Mouse (Mus musculus) testis, adult 2 months (tissue): ENCODE measurements around the gene Wdr47.

ENCODE experiments used
- CTCF ChIP-seq: fragments of 200-500 bp; IDR thresholded peaks from 2 replicates; pipeline ENCODE4 v1.5.1; 2012; ENCODE audit warnings: low read depth, mild to moderate bottlenecking, inconsistent platforms, low read length, moderate library complexity; ENCODE audit not compliant: control insufficient read depth, insufficient read depth, insufficient replicate concordance
- POLR2A ChIP-seq: fragments of 200-500 bp; IDR thresholded peaks from 2 replicates; pipeline ENCODE4 v1.6.1; 2012; ENCODE audit warnings: low read depth, mild to moderate bottlenecking, inconsistent platforms, low read length, moderate library complexity; ENCODE audit not compliant: control insufficient read depth

DNA sequence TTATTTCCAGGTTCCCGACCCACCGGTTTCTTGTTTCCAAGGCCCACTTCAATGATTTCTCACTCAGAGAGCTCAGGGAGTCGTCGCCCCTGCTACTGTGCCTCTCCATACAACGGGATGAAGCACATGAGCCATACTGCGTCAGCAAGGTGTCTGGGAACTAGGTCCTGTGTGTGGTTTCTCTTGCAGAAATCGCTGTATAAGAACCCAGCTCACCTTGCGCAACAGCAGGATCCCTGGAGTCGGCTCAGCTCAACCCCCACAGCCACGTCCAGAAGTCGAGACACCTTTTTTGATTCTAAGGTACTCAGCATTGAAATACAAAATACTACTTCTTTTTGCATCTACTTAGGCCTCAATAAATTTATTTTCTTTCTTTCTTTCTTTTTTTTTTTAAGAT is 48.8 kb upstream of the Wdr47 start:
- TF ChIP-seq CTCF (no peak), POLR2A (no peak)
